Mouse (Mus musculus) liver, embryonic 14.5 days (tissue): ENCODE measurements at regions not wholly inside any gene's neighbourhood (a gene's known extent, or its start where the extent isn't known, plus 50 kb on each side); places are given as distances from the start of the nearest gene placed in this dataset.
A peak's percentile ranks its signal among the peaks of the same experiment; 100 is the strongest.

Experiments
- ATAC-seq: fragments of 200-750 bp; cut with Nextera tagmentation; 2 replicates; pipeline ENCODE4 v1.8.0; 2017; ENCODE audit warnings: moderate number of reproducible peaks, mild to moderate bottlenecking, moderate library complexity; ENCODE audit not compliant: insufficient read depth
- DNase-seq, 3 experiments: peaks; one replicate each; pipeline ENCODE4 v3.0.0-alpha.2; 2012 to 2013; ENCODE audit warnings: low read depth in 3 of 3, low spot score in 3 of 3
- H3K27ac ChIP-seq: fragments of 300-500 bp; sonication (generic); 2 replicates; pipeline ENCODE4 v1.5.1; 2014; ENCODE audit warnings: moderate library complexity, mild to moderate bottlenecking, control low read depth, inconsistent platforms
- H3K27me3 ChIP-seq: fragments of 300-500 bp; sonication (generic); 2 replicates; pipeline ENCODE4 v1.6.1; 2014; ENCODE audit warnings: mild to moderate bottlenecking, low read length, moderate library complexity; ENCODE audit not compliant: control insufficient read depth, insufficient read depth
- H3K36me3 ChIP-seq: fragments of 300-500 bp; sonication (generic); replicated peaks from 2 replicates; pipeline ENCODE4 v1.6.1; 2014; ENCODE audit warnings: low read depth; ENCODE audit not compliant: control insufficient read depth, insufficient read depth
- H3K4me1 ChIP-seq, 2 experiments: fragments of 200-500 bp in 1 of 2; fragments of 300-500 bp in 1 of 2; sonication (generic) in 1 of 2; replicated peaks; 2 replicates each; pipeline ENCODE4 v1.6.1; 2012 to 2014; ENCODE audit warnings: antibody characterized with exemption in 1 of 2, inconsistent platforms in 1 of 2, low read length in 1 of 2; ENCODE audit not compliant: control insufficient read depth in 2 of 2, insufficient read depth in 2 of 2
- H3K4me2 ChIP-seq: fragments of 300-500 bp; sonication (generic); 2 replicates; pipeline ENCODE4 v1.6.1; 2014; ENCODE audit warnings: low read depth, mild to moderate bottlenecking, control low read depth, moderate library complexity
- H3K4me3 ChIP-seq, 2 experiments: fragments of 200-500 bp in 1 of 2; fragments of 300-500 bp in 1 of 2; sonication (generic) in 1 of 2; 2 replicates each; pipeline ENCODE4 v1.5.1; 2012 to 2014; ENCODE audit warnings: low read depth in 2 of 2, low read length in 2 of 2, mild to moderate bottlenecking in 2 of 2, control low read depth in 1 of 2, inconsistent platforms in 1 of 2, moderate library complexity in 1 of 2; ENCODE audit not compliant: insufficient read depth in 1 of 2
- H3K9ac ChIP-seq: fragments of 300-500 bp; sonication (generic); replicated peaks from 2 replicates; pipeline ENCODE4 v1.6.1; 2014; ENCODE audit warnings: mild to moderate bottlenecking, control low read depth, moderate library complexity
- H3K9me3 ChIP-seq: fragments of 300-500 bp; sonication (generic); 2 replicates; pipeline ENCODE4 v1.6.1; 2016; ENCODE audit warnings: low read length, mixed read lengths; ENCODE audit not compliant: control insufficient read depth
- CTCF ChIP-seq: IDR thresholded peaks from 2 replicates; pipeline ENCODE4 v1.5.1; 2016; ENCODE audit warnings: antibody characterized with exemption, low read depth, control low read depth
- EP300 ChIP-seq: IDR thresholded peaks from 2 replicates; pipeline ENCODE4 v1.6.1; 2016; ENCODE audit warnings: antibody characterized with exemption, low read depth
- WGBS: fragments of 180-500 bp; shearing (Covaris S2); extraction: QIAGEN DNeasy Blood & Tissue Kit; methylation state at CpG from one replicate; pipeline ENCODE4 v1.1.7; 2014; ENCODE audit not compliant: insufficient replicate concordance; 5-methylcytosine and 5-hydroxymethylcytosine counted together

GRCm38 (mm10) chr12:69101965-69102364, 57.0 kb downstream of the Rps29 start:
- WGBS: 46% methylated on average over 3 of the region's 3 CpGs
- Histone ChIP-seq H3K27ac (no peak overlapping the region), H3K4me2 (no peak overlapping the region)

GRCm38 (mm10) chr12:69094856-69095255, 64.1 kb downstream of the Rps29 start:
- no peak for ATAC-seq
- TF ChIP-seq CTCF (no peak), EP300 (no peak)
- Histone ChIP-seq H3K9ac (no peak overlapping the region), H3K4me3 (no peak overlapping the region), H3K27ac (no peak overlapping the region), H3K9me3 (no peaks in the 10 kb centered on the region), H3K36me3 (no peaks in the 10 kb centered on the region), H3K4me1 (no peaks in the 10 kb centered on the region), H3K4me2 (no peak overlapping the region), H3K27me3 (no peaks in the 10 kb centered on the region)
- WGBS: 69% methylated on average over 8 of the region's 8 CpGs
- DNase-seq: no peak

More at GRCm38 (mm10) chr12:69101965-69102364, 57.0 kb downstream of the Rps29 start:
- no peaks in the 10 kb centered on the region for H3K4me1 ChIP-seq
- no peak overlapping the region for H3K4me3 ChIP-seq
- TF ChIP-seq CTCF (no peak), EP300 (no peak)
- no peak for DNase-seq
- ATAC-seq: no peak
- H3K36me3 ChIP-seq: no peaks in the 10 kb centered on the region
- H3K9ac ChIP-seq: no peak overlapping the region
- H3K27me3 ChIP-seq: no peaks in the 10 kb centered on the region
- H3K9me3 ChIP-seq: no peaks in the 10 kb centered on the region

GRCm38 (mm10) chr12:69093073-69093797, 65.8 kb downstream of the Rps29 start:
- 56% methylated on average over 13 of the region's 13 CpGs for WGBS
- no peak overlapping the region for H3K4me2 ChIP-seq
- no peak overlapping the region for H3K9ac ChIP-seq
- ATAC-seq (no peak), DNase-seq (no peak)
- no peaks in the 10 kb centered on the region for H3K9me3 ChIP-seq
- H3K4me1 ChIP-seq: no peaks in the 10 kb centered on the region
- no peak overlapping the region for H3K4me3 ChIP-seq
- H3K36me3 ChIP-seq: no peaks in the 10 kb centered on the region
- H3K27ac ChIP-seq: no peak overlapping the region
- no peaks in the 10 kb centered on the region for H3K27me3 ChIP-seq
- peak; percentile 26 for TF ChIP-seq CTCF
- TF ChIP-seq EP300: no peak

GRCm38 (mm10) chr12:69087928-69088609, 70.9 kb downstream of the Rps29 start:
- no peak for TF ChIP-seq EP300
- peak; percentile 70 for TF ChIP-seq CTCF
- ATAC-seq (no peak), DNase-seq (peak; percentile 11 to 24 (median 18))
- WGBS: 53% methylated on average over 9 of the region's 9 CpGs
- Histone ChIP-seq H3K9me3 (no peaks in the 10 kb centered on the region), H3K27ac (no peak overlapping the region), H3K4me3 (no peak overlapping the region), H3K4me1 (no peaks in the 10 kb centered on the region), H3K27me3 (no peaks in the 10 kb centered on the region), H3K9ac (no peak overlapping the region), H3K36me3 (no peaks in the 10 kb centered on the region), H3K4me2 (no peak overlapping the region)

DNA sequence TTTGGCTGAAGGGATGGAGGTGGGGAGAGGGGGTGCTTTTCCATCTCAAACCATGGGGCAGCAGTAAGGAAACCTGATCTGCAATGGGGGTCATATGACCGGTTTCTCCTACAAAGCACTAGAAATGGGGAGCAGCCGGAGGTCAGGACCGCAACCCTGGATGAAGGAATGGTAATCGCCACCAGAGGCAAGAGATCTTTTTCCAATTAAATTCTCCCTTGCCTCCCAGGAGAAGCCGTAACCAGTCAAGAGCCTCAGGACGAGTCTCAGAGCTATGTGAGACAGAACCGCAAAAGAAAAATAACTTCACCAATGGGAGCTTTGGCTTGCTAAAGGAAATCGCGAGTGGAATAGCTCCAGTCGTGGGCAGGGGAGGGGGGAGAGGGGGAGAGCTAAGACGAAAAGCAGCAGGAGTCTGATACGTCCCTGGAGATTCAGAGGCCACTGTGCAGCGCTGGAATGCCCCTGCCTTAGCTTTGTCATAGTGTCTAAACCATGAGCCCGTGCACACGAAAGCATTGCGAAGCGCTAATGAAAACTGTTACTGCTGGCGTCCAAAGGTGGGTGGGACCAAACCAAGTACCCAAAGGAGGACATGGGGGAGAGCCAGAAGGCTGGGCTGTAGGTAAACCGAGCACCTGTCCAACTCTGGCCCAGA, 73.3 kb downstream of the Rps29 start:
- Histone ChIP-seq H3K27ac (no peak overlapping the region), H3K4me1 (no peaks in the 10 kb centered on the region), H3K9ac (no peak overlapping the region), H3K27me3 (no peaks in the 10 kb centered on the region), H3K9me3 (no peaks in the 10 kb centered on the region), H3K4me2 (no peak overlapping the region), H3K36me3 (no peaks in the 10 kb centered on the region), H3K4me3 (no peak overlapping the region)
- TF ChIP-seq EP300 (no peak), CTCF (no peak)
- 38% methylated on average over 19 of the region's 19 CpGs for WGBS
- DNase-seq (no peak), ATAC-seq (no peak)
